Mouse (Mus musculus) lung, embryonic 16.5 days (tissue): ENCODE data around the gene Olfr305. TPM values are rescaled to one million over a fixed set of nuclear protein-coding genes. Genes with fewer than 3 reads are reported as not detected.

Source experiments
- ATAC-seq: fragments of 200-750 bp; cut with Nextera tagmentation; 2 replicates; pipeline ENCODE4 v1.8.0; 2017; ENCODE audit warnings: low read depth, mild to moderate bottlenecking, moderate library complexity
- H3K27ac ChIP-seq: fragments of 300-500 bp; sonication (generic); 2 replicates; pipeline ENCODE4 v1.5.1; 2014; ENCODE audit warnings: mild to moderate bottlenecking, control low read depth, low read length
- H3K27me3 ChIP-seq: fragments of 300-500 bp; sonication (generic); 2 replicates; pipeline ENCODE4 v1.6.1; 2014; ENCODE audit warnings: low read depth, low read length, mixed read lengths; ENCODE audit not compliant: control insufficient read depth, insufficient read depth
- H3K36me3 ChIP-seq: fragments of 300-500 bp; sonication (generic); 2 replicates; pipeline ENCODE4 v1.6.1; 2014; ENCODE audit warnings: low read length; ENCODE audit not compliant: control insufficient read depth, insufficient read depth
- H3K4me1 ChIP-seq: fragments of 300-500 bp; sonication (generic); replicated peaks from 2 replicates; pipeline ENCODE4 v1.6.1; 2014; ENCODE audit warnings: low read length, mixed read lengths; ENCODE audit not compliant: control insufficient read depth, insufficient read depth
- H3K4me2 ChIP-seq: fragments of 300-500 bp; sonication (generic); 2 replicates; pipeline ENCODE4 v1.6.1; 2014; ENCODE audit warnings: low read depth, low read length, control low read depth
- H3K4me3 ChIP-seq: fragments of 300-500 bp; sonication (generic); 2 replicates; pipeline ENCODE4 v1.5.1; 2014; ENCODE audit warnings: mild to moderate bottlenecking, low read length, control low read depth
- H3K9ac ChIP-seq: fragments of 300-500 bp; sonication (generic); 2 replicates; pipeline ENCODE4 v1.6.1; 2014; ENCODE audit warnings: low read length, control low read depth
- H3K9me3 ChIP-seq: fragments of 300-500 bp; sonication (generic); 2 replicates; pipeline ENCODE4 v1.6.1; 2016; ENCODE audit warnings: low read length; ENCODE audit not compliant: control insufficient read depth
- WGBS: fragments of 180-500 bp; shearing (Covaris S2); extraction: QIAGEN DNeasy Blood & Tissue Kit; methylation state at CpG from one replicate; pipeline ENCODE4 v1.1.7; 2014; 5-methylcytosine and 5-hydroxymethylcytosine counted together
- polyA plus RNA-seq: library from polyadenylated mRNA; unstranded; fragments of >200 nt; fragmentation: Nextera tagmentation; extraction: Ambion mirVana; gene quantifications from 2 replicates; pipeline ENCODE4 v1.2.1, GENCODE M21; 2015

Gene Olfr305
- polyA plus RNA-seq, 1 experiment from 2014 or later, result not detected

DNA sequence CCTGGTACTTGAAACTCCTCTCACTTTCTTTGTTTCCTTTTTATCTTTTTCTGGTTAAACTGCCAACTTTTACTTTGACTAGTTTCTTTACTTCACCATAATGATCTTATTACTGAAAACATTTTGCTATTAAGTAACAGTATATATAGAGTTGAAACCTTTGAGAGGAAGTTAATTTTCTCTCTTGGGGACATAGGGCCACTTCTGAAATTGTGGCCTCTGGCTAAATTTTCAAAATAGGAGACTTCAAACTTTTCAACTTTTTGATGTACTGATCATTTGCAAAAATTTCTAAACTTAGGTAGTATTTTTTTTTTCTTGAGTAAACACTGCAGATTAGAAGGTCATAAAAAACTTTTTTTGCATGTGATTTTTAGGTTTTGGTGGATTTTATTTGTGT is 41.2 kb downstream of the Olfr305 start, which contains the start of gene Olfr308:
Gene Olfr308, minus strand, starts transcription at position 101 of the 400 bp plus-strand sequence.
- Histone ChIP-seq H3K9me3 (no peaks in the 10 kb centered on the region), H3K4me3 (no peak within 1 kb of the TSS)
- ATAC-seq, result no peak

GRCm38 (mm10) chr7:86321323-86321722 is 45.4 kb downstream of the Olfr305 start:
- Histone ChIP-seq H3K27me3 (no peaks in the 10 kb centered on the region), H3K4me2 (no peak overlapping the region), H3K9ac (no peak overlapping the region), H3K36me3 (no peaks in the 10 kb centered on the region), H3K4me1 (no peaks in the 10 kb centered on the region), H3K9me3 (no peaks in the 10 kb centered on the region), H3K27ac (no peak overlapping the region), H3K4me3 (no peak overlapping the region)
- no peak for ATAC-seq
- 85% methylated on average over 2 of the region's 2 CpGs for WGBS

More for the DNA sequence above, 41.2 kb downstream of the Olfr305 start, which contains the start of gene Olfr308:
- no peaks in the 10 kb centered on the region for H3K36me3 ChIP-seq
- H3K4me1 ChIP-seq, result no peaks in the 10 kb centered on the region
- H3K27ac ChIP-seq, result no peak within 1 kb of the TSS
- no peak within 1 kb of the TSS for H3K9ac ChIP-seq
- H3K27me3 ChIP-seq, result no peaks in the 10 kb centered on the region
- no peak within 1 kb of the TSS for H3K4me2 ChIP-seq

- WGBS, result 76% methylated on average over 2 of the region's 2 CpGs
These were observed 53.1 kb downstream of the Olfr305 start, which contains the start of gene Olfr309 for GRCm38 (mm10) chr7:86313608-86314007. Olfr309 (minus strand) TSS chr7:86313708.

More at GRCm38 (mm10) chr7:86313608-86314007, 53.1 kb downstream of the Olfr305 start, which contains the start of gene Olfr309:
- ATAC-seq, result no peak
- Histone ChIP-seq H3K27me3 (no peaks in the 10 kb centered on the region), H3K36me3 (no peaks in the 10 kb centered on the region), H3K4me3 (no peak within 1 kb of the TSS), H3K9ac (no peak within 1 kb of the TSS), H3K4me1 (no peaks in the 10 kb centered on the region), H3K9me3 (no peaks in the 10 kb centered on the region), H3K4me2 (no peak within 1 kb of the TSS), H3K27ac (no peak within 1 kb of the TSS)

Other genes starting within 250 kb of the Olfr305 start
- not detected in 2 replicates for gene Vmn2r75, start 195.2 kb downstream of the Olfr305 start, polyA plus RNA-seq
- gene Vmn2r76, start 120.6 kb downstream of the Olfr305 start, polyA plus RNA-seq, result not detected in 2 replicates
- not detected in 2 replicates for gene Olfr310, start 89.8 kb downstream of the Olfr305 start, polyA plus RNA-seq
- not detected in 2 replicates for gene Olfr309, start 53.2 kb downstream of the Olfr305 start, polyA plus RNA-seq
- not detected in 2 replicates for gene Olfr308, start 41.3 kb downstream of the Olfr305 start, polyA plus RNA-seq
- gene Olfr307, start 29.3 kb downstream of the Olfr305 start, polyA plus RNA-seq, result not detected in 2 replicates
- gene Olfr304, start 19.7 kb upstream of the Olfr305 start, polyA plus RNA-seq, result not detected in 2 replicates
- not detected in 2 replicates for gene Olfr303, start 30.9 kb upstream of the Olfr305 start, polyA plus RNA-seq
- not detected in 2 replicates for gene Olfr301, start 36.9 kb upstream of the Olfr305 start, polyA plus RNA-seq
- gene Olfr299, start 93.0 kb upstream of the Olfr305 start, polyA plus RNA-seq, result not detected in 2 replicates
- gene Olfr298, start 125.6 kb upstream of the Olfr305 start, polyA plus RNA-seq, result not detected in 2 replicates
- gene Olfr297, start 153.0 kb upstream of the Olfr305 start, polyA plus RNA-seq, result not detected in 2 replicates
- gene Olfr295, start 216.9 kb upstream of the Olfr305 start, polyA plus RNA-seq, result not detected in 2 replicates
- gene Olfr294, start 249.7 kb upstream of the Olfr305 start, polyA plus RNA-seq, result not detected in 2 replicates